Mouse (Mus musculus) thymus, adult 2 months (tissue): ENCODE measurements at regions not wholly inside any gene's neighbourhood (a gene's known extent, or its start where the extent isn't known, plus 50 kb on each side); places are given as distances from the start of the nearest gene placed in this dataset.

Source experiments
- CTCF ChIP-seq: fragments of 200-500 bp; IDR thresholded peaks from 2 replicates; pipeline ENCODE4 v1.5.1; 2012; ENCODE audit warnings: mild to moderate bottlenecking, control low read depth, low read length, moderate library complexity, borderline replicate concordance; ENCODE audit not compliant: control insufficient read depth, poor library complexity, insufficient read depth; ENCODE audit errors: extremely low read depth
- POLR2A ChIP-seq: fragments of 200-500 bp; IDR thresholded peaks from 2 replicates; pipeline ENCODE4 v1.6.1; 2012; ENCODE audit warnings: mild to moderate bottlenecking, low read length, control low read depth, moderate library complexity; ENCODE audit not compliant: control insufficient read depth, poor library complexity, insufficient read depth; ENCODE audit errors: extremely low read depth

GRCm38 (mm10) chr16:78451750-78452149 is 74.8 kb upstream of the Btg3 start:
- no peak for TF ChIP-seq CTCF
- TF ChIP-seq POLR2A: no peak
